Mouse (Mus musculus) cerebellum, adult 18-20 months (tissue): Measurements from ENCODE around the gene Sds.

Experiments
- DNase-seq, 2 experiments: peaks; one replicate each; pipeline ENCODE4 v3.0.0; 2021

Gene Sds

DNA sequence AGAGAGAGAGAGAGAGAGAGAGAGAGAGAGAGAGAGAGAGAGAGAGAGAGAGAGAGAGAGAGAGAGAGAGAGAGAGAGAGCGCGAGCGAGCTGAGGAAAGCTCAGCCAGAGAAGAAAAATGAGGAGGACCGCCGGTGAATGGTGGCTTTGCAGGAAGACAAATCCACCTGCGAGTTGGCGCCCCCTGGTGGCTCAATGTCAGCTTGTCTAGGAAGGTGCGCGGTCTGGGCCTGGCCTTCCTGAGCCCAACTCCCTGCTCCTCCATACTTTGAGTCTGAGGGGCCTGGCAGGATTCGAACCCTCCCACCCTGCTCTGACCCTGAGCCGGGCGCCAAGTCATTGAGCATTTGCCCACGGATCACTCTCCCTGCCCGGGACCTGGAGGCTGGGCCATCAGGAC, 35.6 kb upstream of the Sds start:
- peak; percentile 94 to 96 for DNase-seq

DNA sequence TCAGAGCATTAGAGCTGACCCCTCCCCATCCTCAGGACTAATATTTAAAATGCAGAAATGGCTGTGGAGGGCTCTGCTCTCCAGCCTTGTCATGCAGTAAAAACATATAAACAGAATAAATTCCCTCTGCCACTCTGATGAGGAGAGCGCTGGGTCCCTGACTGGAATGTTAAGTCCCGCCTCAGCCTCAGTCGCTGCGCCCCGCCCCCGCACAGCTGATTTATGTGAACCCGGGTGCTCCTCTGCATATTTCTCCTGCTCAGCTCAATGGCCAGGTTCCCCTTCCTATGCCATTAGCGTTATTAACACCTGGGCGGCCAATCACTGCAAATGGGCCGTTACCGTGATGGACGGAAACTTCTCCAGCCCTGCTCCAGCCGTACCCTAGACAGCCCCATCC, 29.0 kb upstream of the Sds start:
- DNase-seq, result no peak

GRCm38 (mm10) chr5:120454756-120455337, 21.5 kb upstream of the Sds start:
- no peak for DNase-seq

- no peak for DNase-seq
These were observed 20.1 kb upstream of the Sds start for GRCm38 (mm10) chr5:120456253-120456652.

GRCm38 (mm10) chr5:120456841-120457554, 19.3 kb upstream of the Sds start:
- no peak for DNase-seq

GRCm38 (mm10) chr5:120457628-120458027, 18.7 kb upstream of the Sds start:
- DNase-seq, result peak; percentile 65 to 69

DNA sequence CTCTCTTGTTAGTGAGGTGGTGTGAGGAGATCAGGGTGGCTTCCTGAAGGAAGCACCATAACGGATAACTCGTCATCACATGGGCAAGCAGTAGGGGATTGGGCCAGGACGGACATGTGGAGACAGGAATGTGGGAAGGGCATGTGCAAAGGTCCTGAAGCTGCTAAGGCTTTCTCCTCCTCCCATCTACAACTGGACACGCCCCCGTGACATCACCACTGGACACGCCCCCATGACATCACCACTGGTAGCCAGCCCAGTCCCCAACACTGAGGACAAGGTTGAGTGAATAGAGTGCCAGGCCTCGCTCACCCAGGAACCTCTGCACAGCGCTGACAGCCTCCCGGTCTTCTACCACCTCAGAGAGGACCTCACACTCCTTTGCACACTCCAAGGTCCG, 17.2 kb upstream of the Sds start:
- DNase-seq, result no peak

GRCm38 (mm10) chr5:120461902-120462301, 14.4 kb upstream of the Sds start:
- DNase-seq, result no peak

GRCm38 (mm10) chr5:120464321-120464720, 12.0 kb upstream of the Sds start:
- no peak for DNase-seq

GRCm38 (mm10) chr5:120465062-120465461, 11.3 kb upstream of the Sds start:
- peak; percentile 28 to 46 for DNase-seq

- DNase-seq, result no peak
These were observed 10.5 kb upstream of the Sds start for GRCm38 (mm10) chr5:120465860-120466259.

DNA sequence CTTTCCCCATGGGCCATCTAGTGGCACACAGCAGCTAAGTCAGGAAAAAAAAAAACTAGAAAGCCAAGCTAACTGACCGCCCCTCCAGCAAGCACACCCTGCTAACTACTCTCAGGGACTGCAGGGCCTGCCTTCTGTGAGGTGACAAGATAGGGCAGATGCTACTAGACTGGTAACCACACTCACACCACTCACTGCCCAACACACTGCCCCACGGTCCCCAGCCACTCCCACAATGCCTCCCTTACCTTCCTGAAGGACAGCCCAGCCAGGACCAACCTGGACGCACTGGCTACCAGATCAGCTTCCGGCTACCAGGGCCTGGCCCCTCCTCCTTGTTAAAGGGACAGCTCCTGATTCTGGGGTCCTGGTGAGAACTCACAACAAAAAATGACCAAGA, 9.3 kb upstream of the Sds start:
- DNase-seq, result no peak

- DNase-seq, result no peak
These were observed 8.0 kb upstream of the Sds start for GRCm38 (mm10) chr5:120468336-120468735.

- DNase-seq, result no peak
These were observed 7.5 kb upstream of the Sds start for GRCm38 (mm10) chr5:120468830-120469229.

- DNase-seq, result no peak
These were observed 4.8 kb upstream of the Sds start for GRCm38 (mm10) chr5:120471538-120471937.

- DNase-seq, result no peak
These were observed 3.6 kb upstream of the Sds start, which contains the start of gene Sdsl for GRCm38 (mm10) chr5:120472770-120473169. Gene Sdsl (minus strand): TSS chr5:120472810.

GRCm38 (mm10) chr5:120473361-120473760, 3.0 kb upstream of the Sds start:
- DNase-seq, result no peak

DNA sequence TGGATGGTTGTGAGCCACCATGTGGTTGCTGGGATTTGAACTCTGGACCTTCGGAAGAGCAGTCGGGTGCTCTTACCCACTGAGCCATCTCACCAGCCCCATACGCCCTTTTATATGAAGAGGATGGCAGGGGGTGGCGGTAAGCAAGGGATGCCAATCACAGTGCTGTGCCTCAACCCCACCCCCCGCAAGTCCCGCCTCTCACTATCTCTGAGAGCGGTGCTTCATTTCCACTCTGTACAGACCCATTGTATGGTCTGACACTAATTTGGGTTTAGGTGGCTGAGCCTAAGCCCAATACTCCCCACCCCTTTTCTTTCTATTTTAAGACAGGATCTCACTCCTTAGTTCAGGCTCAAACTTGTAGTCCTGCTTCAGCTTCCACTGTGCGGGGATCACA, 465 bp upstream of the Sds start:
- no peak for DNase-seq

DNA sequence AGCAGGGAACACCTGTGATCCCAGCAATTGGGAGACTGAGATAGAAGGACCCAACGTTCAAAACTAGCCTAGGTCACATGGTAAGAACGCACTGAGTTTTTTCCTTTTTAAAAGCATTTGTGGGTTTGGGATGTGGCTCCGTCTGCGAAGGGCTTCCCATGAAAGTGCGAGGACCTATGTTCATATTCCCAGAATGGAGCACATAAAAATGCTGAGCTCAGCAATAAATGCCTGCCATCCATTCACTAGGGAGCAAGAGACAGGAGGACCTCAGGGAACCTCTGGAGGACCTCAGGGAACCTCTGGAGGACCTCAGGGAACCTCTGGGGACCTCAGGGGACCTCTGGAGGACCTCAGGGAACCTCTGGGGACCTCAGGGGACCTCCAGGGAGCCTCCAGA, 1.7 kb downstream of the Sds start:
- DNase-seq, result no peak

DNA sequence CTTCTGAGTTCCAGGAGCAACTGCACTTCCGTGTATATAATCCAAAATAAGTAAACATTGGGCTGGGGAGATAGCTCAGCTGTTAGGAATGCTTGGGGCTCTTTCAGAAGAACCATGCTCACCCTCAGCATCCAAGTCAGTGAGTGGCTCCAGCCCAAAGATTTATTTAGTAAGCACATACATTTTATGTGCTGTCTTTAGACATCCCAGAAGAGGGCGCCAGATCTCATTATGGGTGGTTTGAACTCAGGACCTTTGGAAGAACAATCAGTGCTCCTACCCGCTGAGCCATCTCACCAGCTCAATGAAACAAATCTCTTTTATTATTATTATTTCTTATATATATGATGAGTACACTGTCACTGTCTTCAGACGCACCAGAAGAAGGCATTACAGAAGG, 3.2 kb downstream of the Sds start:
- DNase-seq, result no peak

DNA sequence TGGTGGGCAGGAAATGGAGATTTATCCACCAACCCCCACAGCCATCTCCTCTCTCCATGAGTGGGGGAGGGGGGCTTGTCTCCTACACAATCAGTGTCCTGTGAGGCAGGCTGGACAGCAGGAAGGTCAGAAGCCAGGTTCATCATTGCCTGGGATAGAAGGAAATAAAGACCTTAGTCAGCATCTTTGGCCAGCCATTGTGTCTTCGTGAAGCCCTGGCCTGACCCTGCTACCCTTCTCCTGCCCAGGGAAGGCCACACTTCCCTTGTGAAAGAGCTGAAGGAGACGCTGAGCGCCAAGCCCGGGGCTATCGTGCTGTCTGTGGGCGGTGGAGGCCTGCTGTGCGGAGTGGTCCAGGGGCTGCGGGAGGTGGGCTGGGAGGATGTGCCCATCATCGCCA, 4.9 kb downstream of the Sds start:
- no peak for DNase-seq

DNA sequence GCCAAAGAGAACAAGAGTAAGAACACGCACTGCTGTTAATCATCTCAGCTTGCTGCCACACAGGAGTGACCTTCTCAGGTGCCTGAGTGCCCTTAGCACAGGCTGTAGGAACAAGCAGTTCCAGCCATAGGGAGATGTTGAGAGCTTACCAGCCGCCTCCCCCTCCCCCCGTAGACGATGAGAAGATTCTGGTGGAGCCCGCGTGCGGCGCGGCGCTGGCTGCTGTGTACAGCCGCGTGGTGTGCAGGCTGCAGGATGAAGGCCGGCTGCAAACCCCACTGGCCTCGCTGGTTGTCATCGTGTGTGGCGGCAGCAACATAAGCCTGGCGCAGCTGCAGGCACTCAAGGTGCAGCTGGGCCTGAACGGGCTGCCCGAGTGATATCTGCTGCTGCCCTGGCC, 7.1 kb downstream of the Sds start:
- no peak for DNase-seq

GRCm38 (mm10) chr5:120487844-120488243, 11.5 kb downstream of the Sds start:
- no peak for DNase-seq

DNA sequence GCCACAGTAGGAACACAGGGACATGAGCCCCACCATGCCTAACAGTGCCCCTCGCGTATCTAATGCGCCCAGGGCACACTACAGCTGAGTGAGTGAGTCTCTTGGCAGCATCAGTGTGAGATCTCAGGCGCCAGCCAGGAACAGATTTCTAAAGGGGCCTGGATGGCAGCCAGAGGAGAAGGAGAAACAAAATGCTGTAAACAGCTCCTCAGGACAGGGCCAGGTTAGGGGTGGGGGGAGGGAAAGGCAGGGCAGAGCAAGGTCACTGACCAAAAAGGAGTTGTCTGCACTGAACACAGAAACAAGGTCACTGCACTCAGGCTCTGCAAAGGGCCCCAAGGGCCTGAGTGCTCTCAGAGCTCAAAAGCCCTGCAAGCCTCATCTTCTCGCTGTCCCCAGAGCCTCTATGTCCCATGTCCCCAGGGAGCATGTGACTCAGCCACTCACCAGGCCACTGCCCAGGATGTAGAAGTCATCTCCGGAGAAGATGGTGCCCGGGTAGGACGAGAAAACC, 14.4 kb downstream of the Sds start:
- DNase-seq, result peak; percentile 67 to 68

GRCm38 (mm10) chr5:120492437-120492836, 16.1 kb downstream of the Sds start:
- DNase-seq, result peak in 1 of 2 experiments; percentile 30
